Mouse (Mus musculus) kidney, embryonic 14.5 days (tissue): ENCODE results near the gene Sgip1. TPM values are rescaled to one million over a fixed set of nuclear protein-coding genes. Genes with fewer than 3 reads are reported as not detected.
A peak's percentile ranks its signal among the peaks of the same experiment; 100 is the strongest.

Experiments used
- ATAC-seq: fragments of 200-750 bp; cut with Nextera tagmentation; 2 replicates; pipeline ENCODE4 v1.8.0; 2017; ENCODE audit warnings: moderate number of reproducible peaks, mild to moderate bottlenecking, moderate TSS enrichment, moderate library complexity; ENCODE audit not compliant: low FRiP score, low TSS enrichment
- H3K27ac ChIP-seq: fragments of 300-500 bp; sonication (generic); 2 replicates; pipeline ENCODE4 v1.5.1; 2014; ENCODE audit warnings: low read depth, mild to moderate bottlenecking, low read length, moderate library complexity, mixed read lengths
- H3K27me3 ChIP-seq: fragments of 300-500 bp; sonication (generic); 2 replicates; pipeline ENCODE4 v1.6.1; 2014; ENCODE audit warnings: mild to moderate bottlenecking, low read length; ENCODE audit not compliant: control insufficient read depth, insufficient read depth
- H3K36me3 ChIP-seq: fragments of 300-500 bp; sonication (generic); 2 replicates; pipeline ENCODE4 v1.6.1; 2014; ENCODE audit warnings: low read length, mixed read lengths; ENCODE audit not compliant: control insufficient read depth, insufficient read depth
- H3K4me1 ChIP-seq: fragments of 300-500 bp; sonication (generic); 2 replicates; pipeline ENCODE4 v1.6.1; 2014; ENCODE audit warnings: low read length, mixed read lengths; ENCODE audit not compliant: control insufficient read depth, insufficient read depth
- H3K4me2 ChIP-seq: fragments of 300-500 bp; sonication (generic); replicated peaks from 2 replicates; pipeline ENCODE4 v1.6.1; 2014; ENCODE audit warnings: low read depth, mild to moderate bottlenecking, low read length
- H3K4me3 ChIP-seq: fragments of 300-500 bp; sonication (generic); 2 replicates; pipeline ENCODE4 v1.5.1; 2014; ENCODE audit warnings: mild to moderate bottlenecking, low read length
- H3K9ac ChIP-seq: fragments of 300-500 bp; sonication (generic); 2 replicates; pipeline ENCODE4 v1.6.1; 2014; ENCODE audit warnings: low read depth, mild to moderate bottlenecking, low read length, moderate library complexity
- H3K9me3 ChIP-seq: fragments of 300-500 bp; sonication (generic); 2 replicates; pipeline ENCODE4 v1.6.1; 2016; ENCODE audit warnings: low read length; ENCODE audit not compliant: control insufficient read depth
- WGBS: fragments of 180-500 bp; shearing (Covaris S2); extraction: QIAGEN DNeasy Blood & Tissue Kit; methylation state at CpG from one replicate; pipeline ENCODE4 v1.1.7; 2014; 5-methylcytosine and 5-hydroxymethylcytosine counted together
- polyA plus RNA-seq: library from polyadenylated mRNA; unstranded; fragments of >200 nt; fragmentation: Nextera tagmentation; extraction: Ambion mirVana; gene quantifications from 2 replicates; pipeline ENCODE4 v1.2.1, GENCODE M21; 2014

Sgip1 gene
- polyA plus RNA-seq, 1 experiment from 2014 or later: 8.8 TPM

DNA sequence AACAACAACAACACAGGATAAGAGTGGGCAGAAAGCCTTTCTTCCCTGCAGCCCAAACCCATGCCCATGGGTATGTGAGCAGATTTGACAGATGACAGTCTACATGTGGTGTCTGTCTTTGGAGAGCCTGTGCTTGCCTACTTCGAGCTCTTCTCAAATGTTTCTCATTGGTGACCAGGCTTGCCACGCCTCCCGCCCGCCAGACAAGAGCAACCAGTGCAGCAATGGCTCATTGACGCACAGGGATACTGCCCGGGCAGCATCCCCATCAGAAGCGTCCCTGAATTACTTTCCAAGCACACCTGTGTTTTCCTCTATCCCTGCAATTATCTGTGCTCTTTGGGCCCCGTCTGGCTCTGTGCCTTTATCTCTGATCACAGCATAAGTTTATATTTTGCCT, 72.2 kb downstream of the Sgip1 start:
- Histone ChIP-seq H3K36me3 (no peaks in the 10 kb centered on the region), H3K4me1 (no peaks in the 10 kb centered on the region; the same call in 1 of the 2 replicates), H3K9me3 (no peaks in the 10 kb centered on the region), H3K27me3 (no peaks in the 10 kb centered on the region), H3K27ac (no peak overlapping the region), H3K4me3 (no peak overlapping the region), H3K9ac (no peak overlapping the region), H3K4me2 (no peak overlapping the region)
- 90% methylated on average over 8 of the region's 8 CpGs for WGBS
- ATAC-seq: no peak

DNA sequence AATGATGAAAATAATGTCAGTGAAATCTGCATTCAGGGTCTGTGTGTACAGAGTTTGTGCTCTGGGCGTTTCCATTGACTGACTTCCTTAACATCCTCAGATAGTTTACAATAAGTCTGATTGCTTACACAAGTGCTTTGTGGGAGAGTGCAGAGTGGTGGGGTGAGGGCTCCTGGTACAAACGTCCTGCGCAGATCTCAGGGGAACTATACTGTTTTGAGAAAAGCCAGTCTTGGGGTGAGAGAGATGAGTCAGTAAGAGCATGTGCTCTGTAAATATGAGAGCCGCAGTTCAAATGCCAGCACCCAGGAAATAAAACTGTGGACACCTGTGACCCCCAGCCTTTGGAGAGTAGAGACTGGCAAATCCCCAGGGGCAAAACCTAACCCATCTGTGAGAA, 80.7 kb downstream of the Sgip1 start:
- Histone ChIP-seq H3K4me3 (no peak overlapping the region), H3K4me1 (no peaks in the 10 kb centered on the region), H3K9ac (no peak overlapping the region), H3K36me3 (no peaks in the 10 kb centered on the region), H3K27ac (no peak overlapping the region), H3K4me2 (no peak overlapping the region), H3K9me3 (no peaks in the 10 kb centered on the region), H3K27me3 (no peaks in the 10 kb centered on the region)
- 63% methylated on average over 4 of the region's 4 CpGs for WGBS
- ATAC-seq: no peak

DNA sequence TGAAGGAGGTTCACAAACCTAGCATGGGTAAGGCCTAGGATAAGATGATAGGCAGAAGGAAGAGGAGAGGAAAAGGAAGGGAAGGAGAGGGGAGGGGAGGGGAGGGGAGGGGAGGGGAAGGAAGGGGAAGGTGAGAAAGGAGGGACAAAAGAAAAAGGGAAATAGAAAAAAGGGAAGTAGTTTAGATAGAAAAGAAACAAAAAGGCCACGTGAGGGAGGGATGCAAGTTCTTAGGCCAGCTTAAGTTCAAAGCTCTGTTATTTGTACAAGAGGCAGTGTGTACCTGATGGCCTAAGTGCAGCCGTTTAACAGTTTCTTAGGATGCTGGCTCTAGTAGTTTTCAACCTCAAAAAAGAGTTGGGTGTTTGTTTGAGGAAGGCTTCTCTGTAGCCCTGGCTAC, 83.4 kb downstream of the Sgip1 start:
- Histone ChIP-seq H3K9me3 (no peaks in the 10 kb centered on the region), H3K27ac (no peak overlapping the region), H3K4me2 (no peak overlapping the region), H3K4me3 (no peak overlapping the region), H3K9ac (no peak overlapping the region), H3K27me3 (no peaks in the 10 kb centered on the region), H3K36me3 (no peaks in the 10 kb centered on the region), H3K4me1 (no peaks in the 10 kb centered on the region)
- WGBS: 57% methylated on average over 2 of the region's 2 CpGs
- no peak for ATAC-seq

- H3K27ac ChIP-seq: no peak overlapping the region
- H3K4me1 ChIP-seq: no peaks in the 10 kb centered on the region
- no peak overlapping the region for H3K4me2 ChIP-seq
- no peaks in the 10 kb centered on the region for H3K36me3 ChIP-seq
- no peak for ATAC-seq
- no peaks in the 10 kb centered on the region for H3K9me3 ChIP-seq
- no peak overlapping the region for H3K4me3 ChIP-seq
- WGBS: 83% methylated on average over 2 of the region's 2 CpGs
- no peak overlapping the region for H3K9ac ChIP-seq
- no peaks in the 10 kb centered on the region for H3K27me3 ChIP-seq
These were observed 85.1 kb downstream of the Sgip1 start for GRCm38 (mm10) chr4:102826159-102826558.

DNA sequence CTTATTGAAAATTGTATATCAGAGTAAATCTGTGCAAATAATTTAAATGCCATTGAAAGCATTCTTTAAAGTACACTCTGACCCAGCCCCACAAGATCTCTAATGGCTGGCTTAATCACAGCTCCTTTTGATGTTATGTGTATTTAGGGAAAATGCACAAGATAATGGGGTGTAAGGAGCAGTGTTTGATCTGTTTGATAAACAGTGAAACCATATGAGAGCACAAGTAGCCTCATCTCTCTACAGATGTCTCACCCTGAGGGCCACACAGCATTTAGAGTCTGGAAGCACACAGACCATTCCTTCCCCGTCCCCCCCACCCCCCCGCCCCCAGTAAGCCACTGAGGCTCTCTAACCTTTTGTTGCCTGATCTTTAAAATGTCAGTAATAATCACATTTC, 87.4 kb downstream of the Sgip1 start:
- no peak for ATAC-seq
- H3K4me2 ChIP-seq: no peak overlapping the region
- H3K27me3 ChIP-seq: no peaks in the 10 kb centered on the region
- H3K27ac ChIP-seq: no peak overlapping the region
- 89% methylated on average over 2 of the region's 2 CpGs for WGBS
- H3K9me3 ChIP-seq: no peaks in the 10 kb centered on the region
- H3K36me3 ChIP-seq: no peaks in the 10 kb centered on the region
- H3K9ac ChIP-seq: no peak overlapping the region
- H3K4me3 ChIP-seq: no peak overlapping the region
- H3K4me1 ChIP-seq: no peaks in the 10 kb centered on the region

- H3K9me3 ChIP-seq: no peaks in the 10 kb centered on the region
- 67% methylated on average over 1 of the region's 1 CpGs for WGBS
- H3K9ac ChIP-seq: no peak overlapping the region
- H3K4me2 ChIP-seq: no peak overlapping the region
- H3K36me3 ChIP-seq: no peaks in the 10 kb centered on the region
- H3K27me3 ChIP-seq: no peaks in the 10 kb centered on the region
- no peak overlapping the region for H3K4me3 ChIP-seq
- H3K4me1 ChIP-seq: no peaks in the 10 kb centered on the region
- H3K27ac ChIP-seq: no peak overlapping the region
- no peak for ATAC-seq
These were observed 92.1 kb downstream of the Sgip1 start for GRCm38 (mm10) chr4:102833191-102833590.

DNA sequence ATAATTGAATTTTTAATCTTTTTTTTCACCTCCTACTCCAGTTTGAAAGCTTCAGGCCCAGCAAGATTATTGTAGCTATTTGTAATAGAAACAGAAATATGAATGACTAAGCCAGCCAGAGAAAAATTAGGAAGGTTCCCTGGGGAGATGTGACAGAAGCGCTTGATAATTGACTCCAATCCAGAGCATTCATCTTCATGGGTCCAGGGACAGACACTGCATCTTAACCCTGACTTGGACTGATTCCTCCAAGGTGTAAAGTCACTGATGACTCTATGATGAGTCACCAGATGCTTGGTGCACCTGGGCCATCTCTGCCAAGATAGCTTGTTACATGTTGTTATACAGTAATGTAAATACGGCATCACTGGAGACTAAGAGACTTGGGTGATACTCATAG, 92.6 kb downstream of the Sgip1 start:
- Histone ChIP-seq H3K4me2 (no peak overlapping the region), H3K27ac (no peak overlapping the region), H3K9me3 (no peaks in the 10 kb centered on the region), H3K27me3 (no peaks in the 10 kb centered on the region), H3K36me3 (no peaks in the 10 kb centered on the region), H3K9ac (no peak overlapping the region), H3K4me3 (no peak overlapping the region), H3K4me1 (no peaks in the 10 kb centered on the region)
- no peak for ATAC-seq
- WGBS: 90% methylated on average over 2 of the region's 2 CpGs

DNA sequence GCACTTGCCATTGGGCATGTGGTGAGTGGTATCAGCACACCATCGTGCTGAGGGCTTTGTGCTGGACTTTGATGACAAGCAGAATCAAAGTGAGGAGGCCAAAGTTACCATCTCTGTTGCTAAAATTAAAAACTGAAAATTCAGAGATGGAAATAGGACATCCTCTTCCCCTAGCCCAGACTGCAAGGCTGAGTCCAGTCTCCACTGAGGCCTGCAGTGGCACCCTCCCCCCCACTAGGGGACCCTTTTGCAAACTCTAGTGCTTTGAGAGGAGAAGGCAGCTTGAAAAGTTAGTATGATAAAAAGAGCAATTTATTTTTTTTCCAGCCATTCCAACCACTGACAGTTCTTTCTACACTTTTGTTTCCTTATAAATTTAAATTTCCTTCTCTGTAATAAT, 93.6 kb downstream of the Sgip1 start:
- no peaks in the 10 kb centered on the region for H3K9me3 ChIP-seq
- H3K9ac ChIP-seq: no peak overlapping the region
- H3K4me2 ChIP-seq: no peak overlapping the region
- H3K4me3 ChIP-seq: no peak overlapping the region
- H3K4me1 ChIP-seq: no peaks in the 10 kb centered on the region
- WGBS: 93% methylated on average over 1 of the region's 1 CpGs
- ATAC-seq: no peak
- H3K27me3 ChIP-seq: no peaks in the 10 kb centered on the region
- no peak overlapping the region for H3K27ac ChIP-seq
- H3K36me3 ChIP-seq: no peaks in the 10 kb centered on the region

DNA sequence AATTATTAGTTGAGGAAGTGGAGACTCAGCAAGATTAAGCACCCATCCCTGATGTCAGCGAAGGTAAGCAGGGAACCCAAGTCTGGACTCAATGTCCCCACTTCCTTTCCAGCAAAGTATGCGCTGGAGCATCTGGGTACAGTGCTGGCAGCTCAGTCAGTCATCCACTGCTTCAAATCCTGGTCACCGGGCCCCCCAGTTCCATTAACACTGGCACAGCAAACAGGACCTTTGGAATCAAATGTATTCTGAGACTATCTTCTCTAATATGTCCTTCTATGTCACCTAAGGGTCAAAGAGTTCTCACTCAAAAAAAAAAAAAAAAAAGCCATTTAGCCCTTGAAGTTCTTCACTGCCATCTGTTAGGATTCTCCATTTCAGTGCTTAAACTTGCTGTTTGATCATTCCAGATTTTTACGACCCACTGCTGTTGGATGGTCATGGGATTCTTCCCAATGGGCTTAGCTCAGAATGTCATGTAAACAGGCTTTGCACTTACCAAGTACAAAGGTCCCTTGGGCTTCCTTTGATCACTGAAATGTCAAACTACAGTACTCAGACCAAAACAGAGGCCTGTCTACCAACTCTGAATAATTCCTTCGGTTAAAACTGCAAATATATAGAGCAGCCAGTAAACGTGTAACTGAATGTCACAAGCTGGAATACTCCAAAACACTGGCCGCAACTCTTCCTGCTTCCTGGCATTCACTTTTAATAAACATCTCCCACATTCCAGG, 99.1 kb downstream of the Sgip1 start:
- Histone ChIP-seq H3K27me3 (no peaks in the 10 kb centered on the region), H3K4me1 (0 out of 2 replicates have a peak, but pooled peaks cover 3% of the 10 kb centered on the region), H3K9ac (no peak overlapping the region), H3K4me3 (no peak overlapping the region), H3K27ac (peak overlapping the region; percentile 65), H3K4me2 (no peak overlapping the region), H3K36me3 (no peaks in the 10 kb centered on the region), H3K9me3 (no peaks in the 10 kb centered on the region)
- ATAC-seq: peak; percentile 72
- 41% methylated on average over 7 of the region's 7 CpGs for WGBS
